Mouse (Mus musculus) hindbrain, embryonic 11.5 days (tissue): ENCODE measurements at regions not wholly inside any gene's neighbourhood (a gene's known extent, or its start where the extent isn't known, plus 50 kb on each side); places are given as distances from the start of the nearest gene placed in this dataset.

ENCODE experiments used
- ATAC-seq: fragments of 200-750 bp; cut with Nextera tagmentation; 2 replicates; pipeline ENCODE4 v1.8.0; 2017; ENCODE audit warnings: mild to moderate bottlenecking, moderate TSS enrichment, moderate library complexity; ENCODE audit not compliant: low FRiP score
- DNase-seq: peaks from one replicate; pipeline ENCODE4 v3.0.0-alpha.2; 2015; ENCODE audit warnings: low spot score
- H3K27ac ChIP-seq: fragments of 300-500 bp; sonication (generic); 2 replicates; pipeline ENCODE4 v1.5.1; 2014; ENCODE audit warnings: mild to moderate bottlenecking, low read depth, low read length
- H3K27me3 ChIP-seq: fragments of 300-500 bp; sonication (generic); 2 replicates; pipeline ENCODE4 v1.6.1; 2014; ENCODE audit warnings: mild to moderate bottlenecking, low read length, moderate library complexity, mixed read lengths; ENCODE audit not compliant: control insufficient read depth, insufficient read depth
- H3K36me3 ChIP-seq: fragments of 300-500 bp; sonication (generic); 2 replicates; pipeline ENCODE4 v1.6.1; 2014; ENCODE audit warnings: mild to moderate bottlenecking, low read length, moderate library complexity, mixed read lengths; ENCODE audit not compliant: control insufficient read depth, insufficient read depth
- H3K4me1 ChIP-seq: fragments of 300-500 bp; sonication (generic); replicated peaks from 2 replicates; pipeline ENCODE4 v1.6.1; 2014; ENCODE audit warnings: low read length, mixed read lengths; ENCODE audit not compliant: control insufficient read depth, insufficient read depth
- H3K4me2 ChIP-seq: fragments of 300-500 bp; sonication (generic); replicated peaks from 2 replicates; pipeline ENCODE4 v1.6.1; 2014; ENCODE audit warnings: mild to moderate bottlenecking, low read depth, low read length
- H3K4me3 ChIP-seq: fragments of 300-500 bp; sonication (generic); 2 replicates; pipeline ENCODE4 v1.5.1; 2014; ENCODE audit warnings: low read depth, low read length
- H3K9ac ChIP-seq: fragments of 300-500 bp; sonication (generic); 2 replicates; pipeline ENCODE4 v1.6.1; 2014; ENCODE audit warnings: low read depth, low read length
- H3K9me3 ChIP-seq: fragments of 300-500 bp; sonication (generic); 2 replicates; pipeline ENCODE4 v1.6.1; 2016; ENCODE audit warnings: low read length; ENCODE audit not compliant: control insufficient read depth
- WGBS: fragments of 180-500 bp; shearing (Covaris S2); extraction: QIAGEN DNeasy Blood & Tissue Kit; methylation state at CpG from one replicate; pipeline ENCODE4 v1.1.7; 2014; 5-methylcytosine and 5-hydroxymethylcytosine counted together

DNA sequence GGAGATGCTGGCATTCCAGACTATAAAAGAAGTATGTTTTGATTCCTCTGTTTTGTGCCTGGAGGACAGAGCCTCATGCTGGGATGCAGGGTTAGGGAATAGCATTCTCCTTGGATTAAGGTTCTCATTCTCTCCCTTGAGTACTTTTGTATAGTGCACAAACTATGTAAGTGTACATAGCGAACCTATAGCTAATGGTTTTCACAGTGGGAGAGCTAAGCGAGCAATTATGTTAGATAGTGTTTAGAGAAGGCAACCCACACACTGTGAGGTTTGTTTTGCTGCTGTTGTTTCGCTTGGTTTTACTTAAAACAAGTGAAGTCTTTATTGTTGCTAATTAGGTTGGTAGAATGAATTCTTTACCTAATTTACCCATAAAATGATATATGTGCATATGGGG lies 266.2 kb downstream of the 1700017N19Rik start:
- H3K4me2 ChIP-seq: no peak overlapping the region
- H3K36me3 ChIP-seq: no peaks in the 10 kb centered on the region
- H3K9me3 ChIP-seq: no peaks in the 10 kb centered on the region
- H3K4me3 ChIP-seq: no peak overlapping the region
- ATAC-seq: no peak
- no peak overlapping the region for H3K27ac ChIP-seq
- no peaks in the 10 kb centered on the region for H3K27me3 ChIP-seq
- H3K9ac ChIP-seq: no peak overlapping the region
- no peak for DNase-seq
- no peaks in the 10 kb centered on the region for H3K4me1 ChIP-seq
- 79% methylated on average over 3 of the region's 3 CpGs for WGBS

DNA sequence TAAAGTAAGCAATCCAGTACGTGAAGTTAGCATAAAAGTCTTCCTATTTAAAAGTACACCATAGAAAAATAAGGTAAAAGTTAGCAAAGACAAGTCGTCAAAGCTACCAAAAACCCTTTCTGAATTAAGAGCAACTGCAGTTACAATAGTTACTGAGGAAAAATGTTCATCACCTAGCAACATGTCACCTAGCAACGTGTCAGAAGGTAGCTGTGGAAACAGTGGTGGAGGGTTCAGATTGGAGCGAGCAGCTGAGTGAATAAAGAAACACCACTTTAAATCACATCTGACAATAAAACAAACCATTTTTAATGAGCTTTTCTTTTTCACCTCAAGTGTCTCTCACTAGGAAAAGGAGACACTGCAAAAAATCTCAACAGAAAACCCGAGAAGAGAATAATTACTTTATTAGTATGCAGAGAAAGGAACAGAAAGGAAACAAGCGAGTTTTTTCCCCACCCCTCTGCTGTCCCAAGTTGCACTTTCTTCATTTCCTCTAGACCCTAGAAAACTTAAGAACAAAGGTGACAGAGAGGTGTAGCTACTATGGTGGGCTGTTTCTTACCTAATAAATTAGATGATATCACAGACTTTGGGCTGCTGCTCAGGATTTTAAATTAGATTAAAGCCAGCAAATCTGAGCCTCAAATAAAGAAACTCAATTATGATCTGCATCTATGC lies 275.4 kb downstream of the 1700017N19Rik start:
- WGBS: 18% methylated on average over 6 of the region's 6 CpGs
- Histone ChIP-seq H3K27me3 (no peaks in the 10 kb centered on the region), H3K27ac (no peak overlapping the region), H3K4me1 (no peaks in the 10 kb centered on the region), H3K4me2 (no peak overlapping the region), H3K9ac (no peak overlapping the region), H3K4me3 (no peak overlapping the region), H3K36me3 (no peaks in the 10 kb centered on the region), H3K9me3 (no peaks in the 10 kb centered on the region)
- DNase-seq (peak; percentile 82), ATAC-seq (peak; percentile 89)

DNA sequence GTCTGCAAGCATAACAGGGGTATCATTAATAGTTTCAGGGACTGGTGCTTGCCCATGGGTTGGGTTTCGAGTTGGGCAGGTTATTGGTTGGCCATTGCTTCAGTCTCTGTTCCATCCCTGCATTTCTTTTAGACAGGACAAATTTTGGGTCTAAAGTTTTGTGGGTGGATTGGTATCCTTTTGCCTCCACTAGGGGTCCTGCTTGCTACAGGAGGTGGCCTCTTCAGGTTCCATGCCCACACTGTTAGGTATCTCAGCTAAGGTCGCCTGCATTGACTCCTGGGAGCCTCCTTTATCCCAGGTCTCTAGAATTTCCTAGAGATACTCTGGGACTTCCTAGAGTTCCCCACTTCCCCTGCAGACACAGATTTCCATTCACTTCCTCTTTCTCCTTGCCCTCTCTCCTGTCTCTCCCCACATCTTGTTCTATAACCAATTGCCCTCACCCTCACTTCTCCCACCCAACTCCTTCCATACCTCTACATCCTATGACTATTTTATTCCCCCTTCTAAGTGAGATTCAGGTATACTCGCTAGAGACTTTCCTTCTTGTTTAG lies 278.2 kb downstream of the 1700017N19Rik start:
- H3K4me3 ChIP-seq: no peak overlapping the region
- no peak overlapping the region for H3K9ac ChIP-seq
- no peaks in the 10 kb centered on the region for H3K27me3 ChIP-seq
- H3K9me3 ChIP-seq: no peaks in the 10 kb centered on the region
- ATAC-seq (no peak), DNase-seq (no peak)
- H3K4me2 ChIP-seq: no peak overlapping the region
- no peaks in the 10 kb centered on the region for H3K36me3 ChIP-seq
- WGBS: 45% methylated on average over 3 of the region's 3 CpGs
- H3K4me1 ChIP-seq: no peaks in the 10 kb centered on the region
- H3K27ac ChIP-seq: no peak overlapping the region

DNA sequence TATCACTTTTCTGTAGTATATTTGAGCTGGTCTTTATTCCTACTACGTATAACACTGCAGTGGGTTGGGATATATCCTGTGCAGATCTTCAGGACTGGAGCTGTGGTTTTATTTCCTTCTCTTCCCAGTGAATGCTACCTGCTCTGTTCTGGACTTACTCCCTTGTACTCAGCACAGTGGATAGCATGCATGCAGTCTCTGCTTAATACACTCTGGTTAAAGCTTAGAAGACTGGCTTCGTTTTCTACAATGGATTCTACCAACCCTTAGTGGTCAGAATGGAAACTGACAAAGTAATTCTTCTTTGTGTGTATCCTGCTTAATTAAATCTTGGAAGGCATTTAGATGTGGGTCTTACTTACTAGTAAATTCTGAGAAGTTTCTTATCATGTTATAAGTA lies 292.3 kb downstream of the 1700017N19Rik start:
- H3K9me3 ChIP-seq: no peaks in the 10 kb centered on the region
- no peak overlapping the region for H3K27ac ChIP-seq
- no peaks in the 10 kb centered on the region for H3K36me3 ChIP-seq
- no peak overlapping the region for H3K9ac ChIP-seq
- ATAC-seq: no peak
- 91% methylated on average over 2 of the region's 2 CpGs for WGBS
- no peaks in the 10 kb centered on the region for H3K27me3 ChIP-seq
- no peak overlapping the region for H3K4me3 ChIP-seq
- no peak overlapping the region for H3K4me2 ChIP-seq
- no peaks in the 10 kb centered on the region for H3K4me1 ChIP-seq
- DNase-seq: no peak

DNA sequence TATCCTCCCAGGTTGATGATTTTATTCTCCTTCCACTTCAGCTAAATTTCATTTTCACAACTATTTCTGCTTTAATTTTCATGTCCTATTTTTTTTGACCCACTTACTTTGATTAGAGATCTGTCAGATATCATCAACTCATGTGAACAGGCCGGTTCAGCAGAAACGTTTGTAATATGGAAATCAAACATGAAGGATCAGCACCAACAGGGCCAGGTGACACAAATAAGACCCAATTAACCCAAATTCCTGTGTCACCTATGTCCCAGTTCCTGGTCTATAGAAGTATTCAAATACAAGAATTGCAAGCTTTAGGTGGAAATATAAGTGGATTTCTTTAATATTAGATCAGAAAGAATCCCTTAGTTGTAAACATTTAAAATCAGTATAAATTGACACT lies 332.7 kb downstream of the 1700017N19Rik start:
- WGBS: 83% methylated on average over 2 of the region's 2 CpGs
- H3K9me3 ChIP-seq: no peaks in the 10 kb centered on the region

DNA sequence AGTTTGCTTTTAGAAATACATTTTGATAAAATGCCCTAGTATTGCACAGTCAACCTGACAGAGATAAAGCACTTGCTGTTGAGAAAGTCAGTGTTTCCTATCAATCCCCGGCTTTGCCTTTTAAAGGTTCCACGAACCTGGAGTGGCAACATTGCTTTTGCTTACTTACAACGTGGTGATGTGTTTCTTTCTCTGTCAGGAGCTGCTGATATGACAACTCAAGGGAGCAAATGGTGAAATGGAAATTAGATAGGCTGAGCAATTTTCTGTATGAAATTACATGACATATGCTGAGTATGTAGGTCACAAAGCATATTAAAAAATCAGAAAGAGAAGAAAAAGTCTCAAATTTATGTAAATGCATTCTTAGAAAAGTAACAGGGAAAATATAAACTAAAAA lies 336.8 kb downstream of the 1700017N19Rik start:
- 76% methylated on average over 3 of the region's 3 CpGs for WGBS
- no peak for DNase-seq
- Histone ChIP-seq H3K27ac (no peak overlapping the region), H3K9ac (no peak overlapping the region), H3K9me3 (no peaks in the 10 kb centered on the region), H3K4me1 (no peaks in the 10 kb centered on the region), H3K36me3 (no peaks in the 10 kb centered on the region), H3K27me3 (no peaks in the 10 kb centered on the region), H3K4me3 (no peak overlapping the region), H3K4me2 (no peak overlapping the region)
- ATAC-seq: no peak

More for the DNA sequence above, 332.7 kb downstream of the 1700017N19Rik start:
- DNase-seq (no peak), ATAC-seq (no peak)
- Histone ChIP-seq H3K36me3 (no peaks in the 10 kb centered on the region), H3K4me1 (no peaks in the 10 kb centered on the region), H3K4me2 (no peak overlapping the region), H3K27ac (no peak overlapping the region), H3K4me3 (no peak overlapping the region), H3K9ac (no peak overlapping the region), H3K27me3 (no peaks in the 10 kb centered on the region)

DNA sequence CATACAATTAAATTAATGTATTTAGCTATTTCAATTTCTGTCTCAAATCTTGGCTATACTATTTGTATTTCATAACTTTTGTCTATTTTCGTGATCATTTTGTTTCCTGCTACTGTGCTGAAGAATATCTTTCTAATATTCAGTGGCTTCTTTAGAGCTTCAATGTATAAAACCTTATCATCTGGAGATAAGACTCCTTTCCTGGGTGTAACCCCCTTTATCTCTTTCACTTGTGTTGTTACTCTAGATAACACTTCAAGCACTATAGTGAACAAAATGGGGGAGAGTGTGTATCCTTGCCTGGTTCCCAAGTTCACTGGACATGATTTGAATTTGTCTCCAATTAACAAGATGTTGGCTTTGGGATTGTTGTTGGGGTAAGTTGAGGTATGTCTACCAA lies 341.5 kb downstream of the 1700017N19Rik start:
- no peak overlapping the region for H3K27ac ChIP-seq
- DNase-seq (no peak), ATAC-seq (no peak)
- H3K9ac ChIP-seq: no peak overlapping the region
- WGBS: 88% methylated on average over 1 of the region's 1 CpGs
- H3K4me2 ChIP-seq: no peak overlapping the region
- no peaks in the 10 kb centered on the region for H3K27me3 ChIP-seq
- no peaks in the 10 kb centered on the region for H3K4me1 ChIP-seq
- no peaks in the 10 kb centered on the region for H3K36me3 ChIP-seq
- no peaks in the 10 kb centered on the region for H3K9me3 ChIP-seq
- no peak overlapping the region for H3K4me3 ChIP-seq

DNA sequence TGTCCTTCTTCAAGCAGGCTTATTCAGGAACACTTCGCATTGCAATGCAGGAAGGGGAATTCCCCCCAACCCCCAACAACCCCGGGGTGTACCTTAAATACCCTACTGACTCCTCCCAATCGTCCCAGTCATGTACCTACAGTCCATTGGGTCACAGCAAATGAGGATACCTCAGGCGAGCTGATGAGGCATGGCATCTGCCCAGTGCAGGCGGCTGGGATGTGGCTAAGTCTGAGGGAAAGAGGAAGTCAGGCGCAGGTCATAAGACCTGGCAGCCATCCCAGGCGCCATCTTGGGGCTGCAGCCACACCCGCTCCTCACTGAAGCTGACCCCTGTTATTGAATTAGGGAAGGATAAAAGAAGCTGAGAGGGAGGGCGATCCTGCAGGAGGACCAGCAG lies 368.1 kb downstream of the 1700017N19Rik start:
- no peaks in the 10 kb centered on the region for H3K9me3 ChIP-seq
- no peak overlapping the region for H3K4me3 ChIP-seq
- no peaks in the 10 kb centered on the region for H3K4me1 ChIP-seq
- no peak overlapping the region for H3K9ac ChIP-seq
- H3K4me2 ChIP-seq: no peak overlapping the region
- H3K27ac ChIP-seq: no peak overlapping the region
- ATAC-seq (no peak), DNase-seq (no peak)
- no peaks in the 10 kb centered on the region for H3K36me3 ChIP-seq
- WGBS: 90% methylated on average over 9 of the region's 9 CpGs
- no peaks in the 10 kb centered on the region for H3K27me3 ChIP-seq

DNA sequence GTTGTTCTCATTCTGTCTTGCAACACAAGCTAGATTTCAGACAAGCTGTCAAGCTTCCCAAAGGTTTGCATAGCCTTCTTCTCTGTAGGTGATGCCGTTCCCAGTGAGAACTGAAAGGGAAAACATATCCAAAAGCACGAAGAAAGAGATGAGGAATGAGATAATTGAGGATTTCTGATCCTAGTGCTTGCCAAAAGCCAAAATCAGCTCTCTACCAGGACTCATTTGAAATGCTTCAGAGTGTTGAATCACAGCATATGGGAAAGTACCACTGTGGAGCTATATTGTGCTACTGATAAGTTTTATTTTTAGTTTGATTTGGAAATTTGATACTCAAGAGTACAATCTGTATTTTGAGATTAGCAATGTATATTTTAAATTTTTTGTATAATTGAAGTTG lies 413.2 kb downstream of the 1700017N19Rik start:
- H3K4me2 ChIP-seq: no peak overlapping the region
- H3K36me3 ChIP-seq: no peaks in the 10 kb centered on the region
- no peak overlapping the region for H3K4me3 ChIP-seq
- no peak for DNase-seq
- no peaks in the 10 kb centered on the region for H3K9me3 ChIP-seq
- 83% methylated on average over 2 of the region's 2 CpGs for WGBS
- no peak overlapping the region for H3K27ac ChIP-seq
- no peak overlapping the region for H3K9ac ChIP-seq
- no peaks in the 10 kb centered on the region for H3K27me3 ChIP-seq
- ATAC-seq: no peak
- H3K4me1 ChIP-seq: no peaks in the 10 kb centered on the region
